Mouse (Mus musculus) megakaryocyte progenitor cell, adult 5-6 weeks (primary cell): ENCODE measurements at regions not wholly inside any gene's neighbourhood (a gene's known extent, or its start where the extent isn't known, plus 50 kb on each side); places are given as distances from the start of the nearest gene placed in this dataset.
"Not testable (repeated sequence)": the region's sequence is repeated elsewhere in the genome, so short reads cannot be mapped to it uniquely, and the experiment has no call there.

ENCODE experiments used
- ATAC-seq: replicated peaks from 2 replicates; pipeline ENCODE4 v1.8.0; 2016; ENCODE audit warnings: mild to moderate bottlenecking, moderate TSS enrichment, inconsistent platforms; ENCODE audit not compliant: poor library complexity

DNA sequence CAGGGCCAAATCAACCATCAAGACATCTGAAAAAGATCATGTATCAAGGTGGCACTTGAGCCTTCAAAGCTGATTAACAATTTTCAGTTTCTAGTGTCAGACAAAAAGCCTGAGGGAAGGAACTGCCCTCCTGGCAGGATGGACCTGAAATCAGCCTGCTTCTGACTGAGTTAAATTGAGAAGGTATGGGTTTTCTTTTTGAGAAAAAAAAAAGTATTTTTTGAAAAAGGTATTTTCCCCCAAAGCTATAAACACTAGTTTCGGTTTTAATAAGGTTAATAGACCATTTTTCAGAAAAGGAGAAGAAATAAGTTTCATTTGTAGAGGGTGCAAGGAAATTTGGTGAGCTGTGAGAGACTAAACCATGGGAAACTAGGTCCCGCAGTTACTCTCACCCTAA lies 124.6 kb upstream of the Mrpl21 start:
- not testable (repeated sequence) for ATAC-seq

- ATAC-seq: no peak
Measured at GRCm38 (mm10) chr19:3159346-3159745, 123.4 kb upstream of the Mrpl21 start.

DNA sequence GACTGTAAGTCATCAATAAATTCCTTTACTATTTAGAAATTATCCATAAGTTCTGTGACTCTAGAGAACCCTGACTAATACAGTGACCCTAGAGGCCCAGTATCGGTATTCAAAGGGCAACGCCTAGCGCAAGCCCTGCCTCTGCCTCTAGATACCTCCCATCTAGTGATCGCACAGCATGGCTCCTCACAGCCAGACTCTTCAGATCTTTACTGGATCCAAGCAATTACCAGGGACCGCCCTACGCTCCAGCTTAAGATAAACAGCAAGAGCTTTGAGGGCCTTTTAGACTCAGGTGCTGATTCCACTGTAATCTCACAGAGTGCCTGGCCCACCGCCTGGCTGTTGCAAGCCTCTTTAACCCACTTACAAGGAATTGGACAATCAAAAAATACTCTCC lies 115.0 kb upstream of the Mrpl21 start:
- no peak for ATAC-seq

DNA sequence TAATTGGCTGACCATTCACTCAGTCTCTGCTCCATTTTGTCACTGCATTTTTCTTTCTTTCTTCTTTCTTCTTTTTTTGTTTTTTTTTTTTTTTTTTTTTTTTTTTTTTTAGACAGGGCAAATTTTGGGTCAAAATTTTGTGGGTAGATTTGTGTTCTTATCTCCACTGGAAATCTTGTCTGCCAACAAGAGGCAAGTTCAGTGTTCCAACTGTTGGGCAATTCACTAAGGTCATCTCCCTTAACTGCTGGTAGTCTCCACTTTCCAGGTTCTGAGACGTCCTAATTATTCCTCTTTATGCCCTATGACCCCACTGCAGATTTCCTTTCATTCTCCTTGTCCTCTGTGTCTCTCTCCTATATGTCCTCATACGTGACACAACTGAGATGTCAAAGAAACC lies 100.1 kb upstream of the Mrpl21 start:
- ATAC-seq: no peak

DNA sequence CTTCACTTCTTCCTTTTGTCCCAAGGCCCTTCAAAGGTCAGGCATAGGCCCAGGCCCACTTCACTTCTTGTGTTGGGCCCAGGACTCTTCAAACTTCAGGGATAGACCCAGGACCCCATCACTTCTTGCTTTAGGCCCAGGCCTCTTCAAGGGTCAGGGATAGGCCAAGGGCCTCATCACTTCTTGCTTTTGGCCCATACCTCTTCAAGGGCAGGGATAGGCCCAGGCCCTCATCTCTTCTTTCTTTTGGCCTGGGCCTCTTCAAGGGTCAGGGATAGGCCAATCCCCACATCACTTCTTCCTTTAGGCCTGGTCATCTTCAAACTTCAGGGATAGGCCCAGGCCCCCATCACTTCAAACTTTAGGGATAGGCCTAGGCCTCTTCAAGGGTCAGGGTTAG lies 90.1 kb upstream of the Mrpl21 start:
- ATAC-seq: no peak

DNA sequence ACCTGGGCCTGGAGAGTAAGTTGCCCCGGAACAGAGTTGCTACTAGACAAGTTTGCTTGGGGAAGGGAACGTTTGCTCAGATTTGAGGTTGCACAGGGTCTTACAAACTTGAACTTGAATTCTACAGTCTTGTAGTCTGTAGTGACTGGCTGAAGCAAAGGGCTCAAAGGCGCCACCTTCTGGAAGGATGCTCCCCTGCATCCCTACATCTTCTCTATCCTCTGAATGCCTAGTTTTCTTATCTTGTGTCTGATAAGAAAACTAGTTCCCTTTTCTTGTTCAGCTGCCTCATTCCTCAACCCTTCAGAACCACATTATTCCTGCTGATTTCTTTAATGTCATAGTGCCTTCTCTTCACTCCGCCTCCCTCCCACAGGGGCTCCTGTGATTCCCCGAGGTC lies 78.2 kb upstream of the Mrpl21 start:
- ATAC-seq: peak; percentile 46; the same call in 1 of the 2 replicates

GRCm38 (mm10) chr19:3205406-3205805 lies 77.3 kb upstream of the Mrpl21 start:
- ATAC-seq: not testable (repeated sequence)

GRCm38 (mm10) chr19:3208283-3208682 lies 74.4 kb upstream of the Mrpl21 start:
- ATAC-seq: 0 out of 2 replicates have a peak, but pooled peaks have one; percentile 57
